Mouse (Mus musculus) myocyte (in vitro differentiated cells): ENCODE measurements at regions not wholly inside any gene's neighbourhood (a gene's known extent, or its start where the extent isn't known, plus 50 kb on each side); places are given as distances from the start of the nearest gene placed in this dataset.

ENCODE experiments used
- MAX ChIP-seq: IDR thresholded peaks from one replicate; pipeline ENCODE4 v1.6.1; 2011; ENCODE audit warnings: low read depth, mild to moderate bottlenecking, control low read depth
- MYOD1 ChIP-seq, 3 experiments: IDR thresholded peaks; one replicate each; pipeline ENCODE4 v1.6.1; 2011; ENCODE audit warnings: control low read depth in 2 of 3, low read depth in 2 of 3, mild to moderate bottlenecking in 2 of 3, moderate library complexity in 1 of 3; ENCODE audit not compliant: insufficient read length in 2 of 3, control insufficient read depth in 1 of 3
- MYOG ChIP-seq, 3 experiments: IDR thresholded peaks; one replicate each; pipeline ENCODE4 v1.6.1; 2011; ENCODE audit warnings: control low read depth in 2 of 3, low read depth in 2 of 3, mild to moderate bottlenecking in 2 of 3; ENCODE audit not compliant: insufficient read length in 2 of 3, control insufficient read depth in 1 of 3, insufficient read depth in 1 of 3
- POLR2A ChIP-seq: IDR thresholded peaks from one replicate; pipeline ENCODE4 v1.6.1; 2011; ENCODE audit warnings: low read depth, mild to moderate bottlenecking, control low read depth, moderate library complexity; ENCODE audit not compliant: insufficient read length
- POLR2AphosphoS2 ChIP-seq: IDR thresholded peaks from one replicate; pipeline ENCODE4 v1.6.1; 2011; ENCODE audit warnings: low read depth, control low read depth; ENCODE audit not compliant: insufficient read length
- REST ChIP-seq: IDR thresholded peaks from one replicate; pipeline ENCODE4 v1.6.1; 2011; ENCODE audit warnings: mild to moderate bottlenecking, control low read depth, moderate library complexity; ENCODE audit not compliant: insufficient read depth, insufficient read length
- TCF3 ChIP-seq: IDR thresholded peaks from one replicate; pipeline ENCODE4 v1.6.1; 2011; ENCODE audit warnings: low read depth, control low read depth; ENCODE audit not compliant: insufficient read length
- USF1 ChIP-seq: IDR thresholded peaks from one replicate; pipeline ENCODE4 v1.6.1; 2011; ENCODE audit warnings: low read depth, mild to moderate bottlenecking, control low read depth, moderate library complexity

DNA sequence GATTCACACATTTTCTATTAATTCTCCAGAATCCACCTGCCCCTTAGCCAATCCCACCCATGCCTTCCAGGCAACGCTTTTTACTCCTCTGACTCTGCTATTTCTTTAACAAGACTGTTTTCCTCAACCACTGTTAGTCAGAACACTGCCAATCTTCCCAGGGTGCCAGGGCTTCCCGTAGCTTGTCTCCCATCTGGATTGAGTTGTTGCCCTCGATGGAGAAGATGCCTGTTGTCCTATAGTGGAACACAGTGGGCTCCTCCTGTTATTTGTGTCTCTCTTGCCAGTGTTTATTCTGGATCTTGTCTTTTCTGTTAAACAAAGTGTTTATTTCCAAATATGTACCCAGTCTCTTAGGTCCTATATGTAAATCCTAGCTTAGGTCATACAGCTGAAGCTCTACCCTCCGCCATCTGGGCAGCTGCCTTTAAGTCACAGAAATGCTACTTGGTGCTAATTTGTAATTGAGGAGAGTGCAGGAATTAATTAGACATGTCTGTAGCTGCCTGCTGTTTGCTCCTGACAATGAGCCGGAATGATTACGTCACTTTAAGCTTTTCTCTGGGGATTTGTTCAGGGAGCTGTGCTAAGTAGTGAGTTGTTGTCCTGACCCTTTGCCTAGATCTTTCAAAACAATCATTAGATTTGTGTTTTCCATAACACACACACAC lies 115.3 kb upstream of the Xpo1 start:
- TF ChIP-seq POLR2AphosphoS2 = no peak
- TF ChIP-seq POLR2A = no peak
- TF ChIP-seq MYOG (IDR thresholded peaks at IDR 0.05; ENCODE audit: control insufficient read depth in 1 of 3, insufficient read depth in 1 of 3, insufficient read length in 2 of 3, low read depth in 2 of 3) = no peak
- no peak for TF ChIP-seq TCF3
- TF ChIP-seq USF1 = no peak
- no peak for TF ChIP-seq MYOD1 (IDR thresholded peaks at IDR 0.05; ENCODE audit: control insufficient read depth in 1 of 3, insufficient read length in 2 of 3, low read depth in 2 of 3)
- TF ChIP-seq MAX = no peak
- no peak for TF ChIP-seq REST
